Mouse (Mus musculus) heart, adult 2 months (tissue): Measurements from ENCODE around the gene Tesc. TPM values are rescaled to one million over a fixed set of nuclear protein-coding genes. Genes with fewer than 3 reads are reported as not detected.

Source experiments
- DNase-seq, 2 experiments: peaks; one replicate each; pipeline ENCODE4 v3.0.0; 2021
- H3K27ac ChIP-seq: fragments of 200-600 bp; 2 replicates; pipeline ENCODE4 v1.8.1; 2022
- H3K27me3 ChIP-seq: fragments of 200-500 bp; 2 replicates; pipeline ENCODE4 v1.6.1; 2012; ENCODE audit warnings: mild to moderate bottlenecking, low read length, inconsistent platforms, mixed read lengths; ENCODE audit not compliant: control insufficient read depth, insufficient read depth
- H3K36me3 ChIP-seq: fragments of 200-500 bp; 2 replicates; pipeline ENCODE4 v1.6.1; 2012; ENCODE audit warnings: low read length, inconsistent platforms; ENCODE audit not compliant: control insufficient read depth, insufficient read depth
- H3K4me1 ChIP-seq: fragments of 200-500 bp; 2 replicates; pipeline ENCODE4 v1.6.1; 2011; ENCODE audit warnings: low read length; ENCODE audit not compliant: control insufficient read depth, insufficient read depth
- H3K4me3 ChIP-seq: fragments of 200-600 bp; 2 replicates; pipeline ENCODE4 v1.8.1; 2022
- H3K79me2 ChIP-seq: fragments of 200-500 bp; replicated peaks from 2 replicates; pipeline ENCODE4 v1.6.1; 2012; ENCODE audit warnings: mild to moderate bottlenecking, inconsistent platforms, low read length, moderate library complexity, mixed read lengths; ENCODE audit not compliant: control insufficient read depth, insufficient read depth
- H3K9ac ChIP-seq: fragments of 200-500 bp; 2 replicates; pipeline ENCODE4 v1.6.1; 2012; ENCODE audit warnings: low read depth, mild to moderate bottlenecking, control low read depth, inconsistent platforms, low read length, mixed read lengths
- CTCF ChIP-seq: fragments of 200-600 bp; IDR thresholded peaks from 2 replicates; pipeline ENCODE4 v1.8.1; 2022; ENCODE audit warnings: antibody characterized with exemption, mild to moderate bottlenecking, moderate library complexity
- EP300 ChIP-seq: fragments of 200-500 bp; IDR thresholded peaks from 2 replicates; pipeline ENCODE4 v1.6.1; 2011; ENCODE audit warnings: low read depth, low read length, control low read depth; ENCODE audit not compliant: insufficient read depth
- POLR2A ChIP-seq: fragments of 200-500 bp; IDR thresholded peaks from 2 replicates; pipeline ENCODE4 v1.6.1; 2011; ENCODE audit warnings: mild to moderate bottlenecking, low read depth, low read length, control low read depth; ENCODE audit not compliant: insufficient read depth
- WGBS: fragments of 180-500 bp; shearing (Covaris S2); methylation state at CpG from one replicate; pipeline ENCODE4 v1.1.7; 2018; 5-methylcytosine and 5-hydroxymethylcytosine counted together
- intact Hi-C: fragments of 180-260 bp; cut with DNase I; formaldehyde crosslinking; loops from one replicate; pipeline ENCODE4 v1.15.1; 2025
- polyA plus RNA-seq: library from polyadenylated mRNA; depleted of rRNA; stranded (reverse); fragments of >200 nt; gene quantifications from 2 replicates; pipeline ENCODE4 v1.2.3, GENCODE M21; 2012
- total RNA-seq, 2 experiments: library from RNA; stranded (reverse); gene quantifications; 2 replicates each; pipeline ENCODE4 v1.2.3; 2021

The Tesc gene
- total and polyA plus RNA-seq, 3 experiments, result 125 to 231 (median 200) TPM

- intact Hi-C loops, result no loop called here
- H3K4me3 ChIP-seq, result no peak overlapping the region
- H3K79me2 ChIP-seq, result no peaks in the 10 kb centered on the region
- no peaks in the 10 kb centered on the region for H3K27me3 ChIP-seq
- no peaks in the 10 kb centered on the region for H3K4me1 ChIP-seq
- no peaks in the 10 kb centered on the region for H3K36me3 ChIP-seq
- no peak for DNase-seq
- no peak for TF ChIP-seq EP300
- TF ChIP-seq POLR2A, result no peak
- TF ChIP-seq CTCF, result no peak
- H3K9ac ChIP-seq, result no peak overlapping the region
- 73% methylated on average over 2 of the region's 2 CpGs for WGBS
- no peak overlapping the region for H3K27ac ChIP-seq
Measured at GRCm38 (mm10) chr5:118015669-118016068, 11.9 kb upstream of the Tesc start.

GRCm38 (mm10) chr5:118017527-118017926 is 10.0 kb upstream of the Tesc start:
- no peak overlapping the region for H3K9ac ChIP-seq
- TF ChIP-seq POLR2A (no peak), CTCF (no peak), EP300 (no peak)
- no peaks in the 10 kb centered on the region for H3K79me2 ChIP-seq
- H3K4me1 ChIP-seq, result no peaks in the 10 kb centered on the region
- WGBS, result 54% methylated on average over 5 of the region's 5 CpGs
- intact Hi-C loops, result no loop called here
- H3K36me3 ChIP-seq, result no peaks in the 10 kb centered on the region
- DNase-seq, result no peak
- H3K27ac ChIP-seq, result no peak overlapping the region
- no peak overlapping the region for H3K4me3 ChIP-seq
- H3K27me3 ChIP-seq, result no peaks in the 10 kb centered on the region

GRCm38 (mm10) chr5:118019905-118020304 is 7.6 kb upstream of the Tesc start:
- Histone ChIP-seq H3K9ac (no peak overlapping the region), H3K79me2 (no peaks in the 10 kb centered on the region), H3K4me1 (no peaks in the 10 kb centered on the region), H3K36me3 (no peaks in the 10 kb centered on the region), H3K27me3 (no peaks in the 10 kb centered on the region), H3K27ac (no peak overlapping the region), H3K4me3 (no peak overlapping the region)
- intact Hi-C loops, result no loop called here
- no peak for DNase-seq
- TF ChIP-seq CTCF, result no peak
- TF ChIP-seq POLR2A, result no peak
- no peak for TF ChIP-seq EP300
- WGBS, result 58% methylated on average over 11 of the region's 11 CpGs

GRCm38 (mm10) chr5:118023053-118023452 is 4.5 kb upstream of the Tesc start:
- no peak for TF ChIP-seq EP300
- no peak for TF ChIP-seq CTCF
- no peak for TF ChIP-seq POLR2A
- 48% methylated on average over 3 of the region's 3 CpGs for WGBS
- no peak overlapping the region; the same call in 1 of the 2 replicates for H3K9ac ChIP-seq
- H3K79me2 ChIP-seq, result no peaks in the 10 kb centered on the region
- intact Hi-C loops, result no loop called here
- peaks cover 4% of the 10 kb centered on the region for H3K27me3 ChIP-seq
- no peaks in the 10 kb centered on the region for H3K36me3 ChIP-seq
- H3K27ac ChIP-seq, result no peak overlapping the region
- no peak overlapping the region for H3K4me3 ChIP-seq
- no peak for DNase-seq
- no peaks in the 10 kb centered on the region for H3K4me1 ChIP-seq

GRCm38 (mm10) chr5:118025880-118026279 is 1.7 kb upstream of the Tesc start:
- H3K79me2 ChIP-seq, result no peaks in the 10 kb centered on the region
- peaks cover 4% of the 10 kb centered on the region for H3K4me1 ChIP-seq
- H3K9ac ChIP-seq, result no peak overlapping the region
- TF ChIP-seq CTCF (no peak), EP300 (no peak), POLR2A (no peak)
- no peak for DNase-seq
- no peak overlapping the region for H3K27ac ChIP-seq
- no peaks in the 10 kb centered on the region for H3K36me3 ChIP-seq
- H3K27me3 ChIP-seq, result peaks cover 12% of the 10 kb centered on the region
- H3K4me3 ChIP-seq, result no peak overlapping the region
- intact Hi-C loops, result loop anchor here (5.0 kb wide), 1 partner anchor 41 kb away; no protein-coding TSS in a partner anchor
- 27% methylated on average over 12 of the region's 12 CpGs for WGBS

- TF ChIP-seq CTCF, result no peak
- TF ChIP-seq EP300, result no peak
- TF ChIP-seq POLR2A, result no peak
- Histone ChIP-seq H3K27me3 (peaks cover 12% of the 10 kb centered on the region), H3K4me1 (peaks cover 4% of the 10 kb centered on the region), H3K79me2 (no peaks in the 10 kb centered on the region), H3K36me3 (no peaks in the 10 kb centered on the region), H3K9ac (no peak overlapping the region), H3K27ac (no peak overlapping the region), H3K4me3 (no peak overlapping the region)
- no peak for DNase-seq
- intact Hi-C loops, result loop anchor here (5.0 kb wide), 1 partner anchor 41 kb away; no protein-coding TSS in a partner anchor
- WGBS, result 6% methylated on average over 13 of the region's 13 CpGs
Measured at GRCm38 (mm10) chr5:118026343-118026742, 1.2 kb upstream of the Tesc start.
